Mouse (Mus musculus) hindbrain, embryonic 14.5 days (tissue): Measurements from ENCODE around the gene Spata20. TPM values are rescaled to one million over a fixed set of nuclear protein-coding genes. Genes with fewer than 3 reads are reported as not detected.
A peak's percentile ranks its signal among the peaks of the same experiment; 100 is the strongest.

Source experiments
- ATAC-seq: fragments of 200-750 bp; cut with Nextera tagmentation; 2 replicates; pipeline ENCODE4 v1.8.0; 2017; ENCODE audit warnings: moderate number of reproducible peaks, mild to moderate bottlenecking, moderate TSS enrichment, moderate library complexity; ENCODE audit not compliant: low FRiP score
- DNase-seq: peaks from one replicate; pipeline ENCODE4 v3.0.0-alpha.2; 2015; ENCODE audit warnings: low spot score
- H3K27ac ChIP-seq: fragments of 300-500 bp; sonication (generic); 2 replicates; pipeline ENCODE4 v1.5.1; 2014; ENCODE audit warnings: mild to moderate bottlenecking, moderate library complexity
- H3K27me3 ChIP-seq: fragments of 300-500 bp; sonication (generic); 2 replicates; pipeline ENCODE4 v1.6.1; 2014; ENCODE audit warnings: mild to moderate bottlenecking, low read length, mixed read lengths; ENCODE audit not compliant: control insufficient read depth, insufficient read depth
- H3K36me3 ChIP-seq: fragments of 300-500 bp; sonication (generic); replicated peaks from 2 replicates; pipeline ENCODE4 v1.6.1; 2014; ENCODE audit not compliant: control insufficient read depth, insufficient read depth
- H3K4me1 ChIP-seq: fragments of 300-500 bp; sonication (generic); replicated peaks from 2 replicates; pipeline ENCODE4 v1.6.1; 2014; ENCODE audit warnings: antibody characterized with exemption, low read length, mixed read lengths; ENCODE audit not compliant: control insufficient read depth, insufficient read depth
- H3K4me2 ChIP-seq: fragments of 300-500 bp; sonication (generic); replicated peaks from 2 replicates; pipeline ENCODE4 v1.6.1; 2014; ENCODE audit warnings: mild to moderate bottlenecking, moderate library complexity
- H3K4me3 ChIP-seq: fragments of 300-500 bp; sonication (generic); replicated peaks from 2 replicates; pipeline ENCODE4 v1.5.1; 2014; ENCODE audit warnings: mild to moderate bottlenecking, low read length
- H3K9ac ChIP-seq: fragments of 300-500 bp; sonication (generic); 2 replicates; pipeline ENCODE4 v1.6.1; 2014
- H3K9me3 ChIP-seq: fragments of 300-500 bp; sonication (generic); 2 replicates; pipeline ENCODE4 v1.6.1; 2016; ENCODE audit warnings: low read length; ENCODE audit not compliant: control insufficient read depth
- WGBS: fragments of 180-500 bp; shearing (Covaris S2); extraction: QIAGEN DNeasy Blood & Tissue Kit; methylation state at CpG from one replicate; pipeline ENCODE4 v1.1.7; 2014; 5-methylcytosine and 5-hydroxymethylcytosine counted together
- polyA plus RNA-seq: library from polyadenylated mRNA; unstranded; fragments of >200 nt; fragmentation: Nextera tagmentation; extraction: Ambion mirVana; gene quantifications from 2 replicates; pipeline ENCODE4 v1.2.1, GENCODE M21; 2014

Spata20 gene
- polyA plus RNA-seq, 1 experiment from 2014 or later: 1.3 TPM

GRCm38 (mm10) chr11:94499661-94500152 lies 13.7 kb upstream of the Spata20 start, which contains the start of gene Epn3:
Gene Epn3 (minus strand): TSS chr11:94499974.
- no peak for ATAC-seq

GRCm38 (mm10) chr11:94499035-94499434 lies 13.1 kb upstream of the Spata20 start:
- H3K36me3 ChIP-seq: no peaks in the 10 kb centered on the region
- H3K4me2 ChIP-seq: peak overlapping the region; percentile 55
- H3K9ac ChIP-seq: 0 out of 2 replicates have a peak overlapping the region, but pooled peaks have one; percentile 25
- WGBS: 13% methylated on average over 2 of the region's 2 CpGs
- DNase-seq (no peak), ATAC-seq (peak; percentile 44; the same call in 1 of the 2 replicates)
- H3K4me3 ChIP-seq: peak overlapping the region; percentile 18
- H3K27ac ChIP-seq: no peak overlapping the region
- peaks cover 26% of the 10 kb centered on the region for H3K27me3 ChIP-seq
- H3K4me1 ChIP-seq: peaks cover 21% of the 10 kb centered on the region
- no peaks in the 10 kb centered on the region for H3K9me3 ChIP-seq

More at GRCm38 (mm10) chr11:94499661-94500152, 13.7 kb upstream of the Spata20 start, which contains the start of gene Epn3:
- WGBS: under 1% methylated on average over 25 of the region's 26 CpGs
- H3K4me1 ChIP-seq: peaks cover 21% of the 10 kb centered on the region
- no peak for DNase-seq
- no peak within 1 kb of the TSS for H3K27ac ChIP-seq
- H3K4me3 ChIP-seq: peak within 1 kb of the TSS; percentile 18
- no peaks in the 10 kb centered on the region for H3K9me3 ChIP-seq
- peaks cover 26% of the 10 kb centered on the region for H3K27me3 ChIP-seq
- H3K36me3 ChIP-seq: no peaks in the 10 kb centered on the region
- peak within 1 kb of the TSS; percentile 55 for H3K4me2 ChIP-seq
- peak within 1 kb of the TSS; percentile 46 for H3K9ac ChIP-seq

- peak; percentile 7; the same call in 1 of the 2 replicates for ATAC-seq
Observed at GRCm38 (mm10) chr11:94498093-94498996, 12.4 kb upstream of the Spata20 start.

GRCm38 (mm10) chr11:94495415-94495814 lies 9.4 kb upstream of the Spata20 start:
- 79% methylated on average over 3 of the region's 3 CpGs for WGBS
- DNase-seq (no peak), ATAC-seq (no peak)
- Histone ChIP-seq H3K27me3 (peaks cover 37% of the 10 kb centered on the region), H3K9ac (no peak overlapping the region), H3K4me1 (peaks cover 30% of the 10 kb centered on the region), H3K4me3 (no peak overlapping the region), H3K36me3 (no peaks in the 10 kb centered on the region), H3K4me2 (no peak overlapping the region), H3K27ac (no peak overlapping the region), H3K9me3 (no peaks in the 10 kb centered on the region)

More at GRCm38 (mm10) chr11:94498093-94498996, 12.4 kb upstream of the Spata20 start:
- no peaks in the 10 kb centered on the region for H3K9me3 ChIP-seq
- peak; percentile 36 for DNase-seq
- H3K4me1 ChIP-seq: peaks cover 21% of the 10 kb centered on the region
- H3K27ac ChIP-seq: peak overlapping the region; percentile 14; the same call in 1 of the 2 replicates
- H3K9ac ChIP-seq: peak overlapping the region; percentile 25; the same call in 1 of the 2 replicates
- H3K36me3 ChIP-seq: no peaks in the 10 kb centered on the region
- H3K4me2 ChIP-seq: peak overlapping the region; percentile 28; the same call in 1 of the 2 replicates
- 20% methylated on average over 19 of the region's 19 CpGs for WGBS
- no peak overlapping the region for H3K4me3 ChIP-seq
- H3K27me3 ChIP-seq: peaks cover 26% of the 10 kb centered on the region

- Histone ChIP-seq H3K9ac (peak overlapping the region; percentile 64; the same call in 1 of the 2 replicates), H3K4me1 (peaks cover 9% of the 10 kb centered on the region; the same call in 1 of the 2 replicates), H3K4me2 (peak overlapping the region; percentile 77), H3K27ac (no peak overlapping the region), H3K4me3 (peak overlapping the region; percentile 45), H3K9me3 (no peaks in the 10 kb centered on the region), H3K27me3 (peaks cover 27% of the 10 kb centered on the region; the same call in 1 of the 2 replicates), H3K36me3 (no peaks in the 10 kb centered on the region)
- DNase-seq (no peak), ATAC-seq (no peak)
- 72% methylated on average over 7 of the region's 7 CpGs for WGBS
Observed at GRCm38 (mm10) chr11:94491749-94492099, 5.7 kb upstream of the Spata20 start.

DNA sequence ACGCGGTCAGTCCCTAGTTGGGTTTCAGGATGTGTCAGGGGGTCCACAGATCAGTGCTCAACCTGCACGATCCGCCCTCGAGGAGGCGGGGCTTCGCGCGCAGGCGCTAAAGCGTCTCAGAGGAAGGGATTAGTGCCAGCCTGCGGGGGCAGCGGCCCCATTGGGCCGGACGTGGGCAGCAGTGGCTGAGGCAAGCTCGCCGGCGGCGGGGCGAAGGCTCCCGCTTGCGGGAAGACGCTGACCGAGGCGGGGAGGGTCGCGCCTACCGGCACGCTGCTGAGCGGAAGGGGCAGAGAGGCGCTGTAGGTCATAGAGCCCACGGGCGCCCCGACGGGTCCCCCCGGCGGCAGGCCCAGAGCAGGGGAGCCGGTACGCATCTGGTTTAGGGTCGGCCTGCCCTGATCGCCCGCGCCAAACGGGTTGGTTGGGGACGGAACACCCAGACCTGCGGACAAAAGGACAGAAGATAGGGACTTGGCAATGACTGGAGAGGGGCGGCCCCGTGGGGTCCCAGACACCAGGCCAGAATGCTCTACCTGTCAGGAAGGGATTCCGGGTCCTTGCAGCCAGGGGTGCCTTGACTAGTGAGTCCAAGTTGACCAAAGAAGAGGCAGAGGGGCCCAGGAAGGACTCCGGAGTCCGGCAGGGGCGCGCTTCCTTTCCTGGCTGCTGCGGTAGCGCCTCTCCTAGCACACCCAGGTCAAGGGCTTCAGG lies 5.2 kb upstream of the Spata20 start:
- H3K9me3 ChIP-seq: no peaks in the 10 kb centered on the region
- ATAC-seq (peak; percentile 56; the same call in 1 of the 2 replicates), DNase-seq (peak; percentile 70)
- no peak overlapping the region for H3K27ac ChIP-seq
- H3K4me2 ChIP-seq: peak overlapping the region; percentile 77
- H3K36me3 ChIP-seq: no peaks in the 10 kb centered on the region
- peak overlapping the region; percentile 45 for H3K4me3 ChIP-seq
- H3K9ac ChIP-seq: peak overlapping the region; percentile 64
- peaks cover 9% of the 10 kb centered on the region; the same call in 1 of the 2 replicates for H3K4me1 ChIP-seq
- WGBS: 5% methylated on average over 54 of the region's 55 CpGs
- peaks cover 31% of the 10 kb centered on the region; the same call in 1 of the 2 replicates for H3K27me3 ChIP-seq

GRCm38 (mm10) chr11:94489745-94490144 lies 3.8 kb upstream of the Spata20 start:
- no peak overlapping the region for H3K4me3 ChIP-seq
- H3K27me3 ChIP-seq: peaks cover 36% of the 10 kb centered on the region
- ATAC-seq: no peak
- no peaks in the 10 kb centered on the region for H3K36me3 ChIP-seq
- WGBS: 37% methylated on average over 4 of the region's 4 CpGs
- H3K4me2 ChIP-seq: no peak overlapping the region
- H3K27ac ChIP-seq: no peak overlapping the region
- peaks cover 9% of the 10 kb centered on the region; the same call in 1 of the 2 replicates for H3K4me1 ChIP-seq
- DNase-seq: no peak
- H3K9me3 ChIP-seq: no peaks in the 10 kb centered on the region
- H3K9ac ChIP-seq: no peak overlapping the region

DNA sequence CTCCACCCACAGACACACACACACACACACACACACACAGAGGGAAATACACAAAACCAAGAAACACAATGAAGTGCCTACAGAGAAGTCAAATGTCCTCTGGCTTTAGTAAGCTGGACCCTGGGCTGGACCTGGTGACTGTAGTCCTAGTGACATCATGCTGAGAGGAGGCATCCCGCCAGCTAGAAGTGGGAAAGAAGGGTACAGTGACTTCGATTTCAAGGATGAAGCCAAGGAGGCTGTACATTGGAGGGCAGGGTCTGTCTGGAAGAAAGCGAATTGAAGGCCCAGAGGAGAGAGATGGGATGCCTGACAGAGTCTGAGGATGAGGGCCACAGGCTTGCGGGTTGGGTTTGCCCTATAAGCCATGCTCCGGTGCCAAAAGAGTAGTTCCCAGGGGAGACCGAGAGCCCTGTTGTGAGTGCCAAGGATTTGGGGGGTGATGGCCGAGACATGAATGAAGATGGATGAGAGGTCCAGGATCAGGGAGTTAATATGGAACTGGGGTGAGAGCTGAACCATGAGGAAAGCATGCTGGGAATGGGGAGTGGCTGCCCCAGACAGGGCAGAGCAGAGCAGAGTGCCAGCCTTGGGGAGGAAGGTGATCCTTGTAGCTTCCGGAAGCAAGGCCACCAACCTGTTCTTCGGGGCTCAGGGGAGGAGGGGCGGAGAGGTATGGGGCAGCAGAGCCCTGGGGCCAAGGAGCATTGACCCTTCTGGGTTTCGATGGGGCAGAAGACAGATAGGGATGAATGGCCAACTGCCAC lies 3.0 kb upstream of the Spata20 start:
- ATAC-seq: no peak

More for the DNA sequence above, 3.0 kb upstream of the Spata20 start:
- Histone ChIP-seq H3K4me1 (peaks cover 9% of the 10 kb centered on the region; the same call in 1 of the 2 replicates), H3K27ac (no peak overlapping the region), H3K9me3 (no peaks in the 10 kb centered on the region), H3K4me2 (no peak overlapping the region), H3K27me3 (peaks cover 36% of the 10 kb centered on the region), H3K36me3 (no peaks in the 10 kb centered on the region), H3K4me3 (no peak overlapping the region), H3K9ac (no peak overlapping the region)
- 91% methylated on average over 11 of the region's 11 CpGs for WGBS
- DNase-seq: no peak
